Mouse (Mus musculus) frontal cortex, adult 2 months (tissue): ENCODE measurements at regions not wholly inside any gene's neighbourhood (a gene's known extent, or its start where the extent isn't known, plus 50 kb on each side); places are given as distances from the start of the nearest gene placed in this dataset.

Experiments used
- DNase-seq, 2 experiments: peaks; one replicate each; pipeline ENCODE4 v3.0.0; 2022; ENCODE audit warnings: low spot score in 1 of 2; ENCODE audit errors: extremely low spot score in 1 of 2

DNA sequence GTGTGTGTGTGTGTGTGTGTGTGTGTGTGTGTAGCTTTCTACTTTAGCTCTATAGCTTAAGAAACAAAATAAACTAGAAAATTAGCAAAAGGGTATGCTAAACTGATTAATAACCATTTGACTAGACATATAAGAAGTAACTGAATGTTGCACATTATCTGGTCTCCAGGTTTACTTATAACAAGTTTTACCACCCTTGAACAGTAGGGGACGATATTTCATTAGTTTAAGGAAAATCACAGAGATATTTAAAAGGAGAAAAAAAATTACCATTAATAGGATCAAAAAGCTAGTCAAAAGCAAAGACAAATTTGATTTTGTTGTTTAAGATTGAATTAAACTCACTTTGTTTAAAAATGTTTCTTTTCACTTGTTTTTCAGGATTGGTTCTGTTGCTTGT lies 349.5 kb upstream of the Itga1 start:
- DNase-seq = peak in 1 of 2 experiments; percentile 40

DNA sequence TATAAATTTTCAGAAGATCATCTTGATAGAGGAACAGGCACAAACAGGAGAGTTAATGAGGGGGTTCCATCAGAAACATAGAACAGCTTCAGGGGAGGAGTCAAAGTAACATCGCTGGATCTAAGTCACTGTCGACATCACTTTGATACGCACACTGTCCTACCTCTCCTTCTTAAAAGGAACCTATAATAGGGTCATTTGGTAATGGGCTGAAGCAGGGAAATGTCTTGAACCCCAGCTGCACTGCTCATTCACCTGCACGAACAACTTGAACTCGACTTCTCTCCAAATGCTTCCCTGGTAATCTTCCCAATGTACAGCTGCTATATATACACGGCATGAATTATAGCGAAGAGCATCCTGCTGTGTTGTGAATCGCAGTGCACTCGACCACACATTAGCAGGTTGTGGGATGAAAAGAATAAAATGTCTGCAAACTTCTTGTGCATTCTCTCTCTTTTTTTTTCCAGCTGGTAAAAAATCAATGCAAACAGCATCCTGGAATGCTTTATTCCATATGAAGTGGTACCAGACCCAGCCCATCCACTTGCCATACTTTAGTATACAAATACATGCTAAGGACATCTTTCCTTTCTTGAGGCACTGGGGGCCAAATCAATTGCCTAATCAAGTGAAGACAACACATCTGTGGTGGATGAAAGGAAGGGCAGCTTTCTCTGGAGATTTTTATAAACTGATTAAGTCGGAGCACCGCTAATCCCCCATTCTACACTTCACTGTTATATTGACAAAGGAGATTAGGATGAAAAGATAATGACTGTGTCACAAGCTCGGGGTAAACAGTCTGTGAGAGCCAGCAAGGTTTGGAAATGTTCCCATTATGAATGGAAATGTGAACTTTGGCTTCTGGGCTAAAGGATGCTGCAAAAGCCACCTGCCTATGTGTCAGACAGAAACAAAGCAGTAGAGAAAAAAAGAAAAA lies 325.6 kb upstream of the Itga1 start:
- DNase-seq = no peak

GRCm38 (mm10) chr13:115425610-115426562 lies 324.1 kb upstream of the Itga1 start:
- DNase-seq = no peak

- DNase-seq = no peak
Measured at GRCm38 (mm10) chr13:115423761-115424160, 322.0 kb upstream of the Itga1 start.

DNA sequence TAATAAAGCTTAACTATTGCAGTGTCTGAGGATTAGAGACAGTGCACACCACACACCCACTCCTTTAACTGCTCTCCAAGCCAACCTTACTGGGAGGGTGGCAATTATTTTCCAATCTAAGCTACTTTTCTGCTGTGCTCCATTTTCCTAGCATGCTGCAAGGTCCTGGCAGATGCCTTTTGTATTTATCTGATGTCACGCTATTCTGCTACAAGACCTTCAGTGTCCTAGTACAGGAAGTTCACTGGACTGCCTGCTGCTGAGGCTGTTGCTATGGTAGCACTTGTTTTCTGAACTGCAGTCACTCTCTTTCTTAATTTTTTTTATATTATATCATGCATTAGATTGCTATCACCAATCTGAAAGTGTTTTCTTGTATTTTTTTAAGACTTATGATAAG lies 319.7 kb upstream of the Itga1 start:
- DNase-seq = no peak

DNA sequence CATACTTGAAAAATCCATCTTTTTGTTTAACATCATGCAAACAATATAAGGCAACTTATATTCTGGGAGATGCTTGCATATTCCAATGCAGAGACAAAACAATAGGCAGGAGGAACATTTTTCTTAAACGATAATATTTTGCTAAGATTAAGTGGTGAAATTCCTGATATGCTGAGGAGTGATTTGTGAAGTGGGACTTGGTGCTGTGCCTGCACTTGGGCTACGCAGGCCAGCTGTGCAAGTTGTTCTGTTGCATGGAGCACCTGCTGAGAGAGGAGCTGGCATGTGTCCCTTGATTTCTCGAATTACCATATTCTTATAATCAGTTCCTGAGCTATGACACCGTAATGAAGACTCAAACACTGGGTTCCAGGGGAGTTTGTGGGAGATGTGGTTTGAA lies 316.1 kb upstream of the Itga1 start:
- DNase-seq = no peak

DNA sequence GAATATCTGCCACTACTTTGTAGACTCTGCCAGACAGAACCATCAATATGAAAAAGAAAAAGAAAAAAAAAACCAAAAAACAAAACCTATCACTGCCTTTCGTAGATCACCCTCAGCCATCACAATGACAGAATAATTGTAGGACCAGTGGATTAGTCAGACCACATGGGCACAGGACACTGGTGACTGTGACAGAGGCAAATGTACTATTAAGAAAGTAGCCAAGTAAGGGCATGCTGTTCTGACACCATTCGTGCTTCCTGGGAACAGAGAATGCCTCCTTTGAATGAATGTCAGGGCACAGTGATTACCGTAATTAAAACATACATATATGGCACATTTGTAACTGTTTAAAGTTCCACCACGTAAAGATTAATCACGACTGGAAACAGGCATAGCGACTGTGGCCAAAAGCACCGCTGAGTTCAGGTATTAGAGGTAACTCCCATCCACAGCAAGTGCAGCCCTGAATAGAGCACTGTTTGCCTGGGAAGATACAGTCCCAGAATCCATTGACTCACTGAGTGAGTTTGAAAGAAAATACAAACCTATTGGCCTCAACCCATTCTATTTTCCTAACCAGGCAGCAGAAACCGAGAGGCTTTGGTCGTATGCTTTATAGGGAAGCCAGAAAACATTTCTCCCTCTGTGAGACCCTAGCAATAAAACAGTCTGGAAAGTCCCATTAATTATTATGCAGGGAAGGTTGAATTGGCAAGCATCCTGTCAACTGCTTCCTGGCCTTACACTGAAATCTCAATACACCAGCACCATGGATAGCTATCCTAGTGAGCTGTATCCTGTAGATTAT lies 312.2 kb upstream of the Itga1 start:
- no peak for DNase-seq

DNA sequence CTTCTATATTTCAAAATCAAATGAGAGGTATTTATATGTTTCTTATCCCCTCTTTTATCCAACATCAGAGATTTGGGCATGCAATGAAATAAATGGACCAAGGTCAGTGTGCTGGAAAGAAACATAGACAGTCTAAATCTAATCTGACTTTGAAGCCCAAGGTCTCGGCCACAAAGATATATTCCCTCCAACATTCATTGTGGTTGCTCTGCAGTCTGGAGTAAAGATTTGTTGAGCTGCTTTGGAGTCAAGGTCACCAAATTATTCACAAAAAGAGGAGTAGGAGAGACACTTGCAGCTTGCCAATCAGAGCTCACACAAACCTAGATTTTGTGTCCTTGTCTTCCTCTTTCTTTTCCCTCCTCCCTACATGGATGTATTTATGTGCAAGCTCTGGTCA lies 304.2 kb upstream of the Itga1 start:
- DNase-seq = no peak

GRCm38 (mm10) chr13:115400706-115401215 lies 299.0 kb upstream of the Itga1 start:
- no peak for DNase-seq

DNA sequence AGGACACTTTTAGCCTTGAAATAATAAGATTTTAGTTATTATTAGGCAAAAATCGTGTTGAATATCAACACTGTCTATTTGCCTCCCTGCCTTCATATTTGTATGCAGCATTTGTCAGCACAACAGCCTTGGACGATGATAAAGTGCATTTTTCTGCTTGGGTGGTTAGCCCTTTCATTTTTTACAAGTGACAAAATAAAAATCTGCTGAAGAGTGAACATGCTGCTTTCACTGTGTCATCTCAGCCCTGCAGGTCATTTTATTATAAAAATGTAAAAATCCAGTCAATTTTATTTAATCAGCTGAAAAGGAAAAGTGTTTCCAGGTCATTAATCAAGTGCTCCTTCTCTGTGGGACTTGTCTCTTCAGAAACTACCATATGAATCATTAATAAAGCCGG lies 277.9 kb upstream of the Itga1 start:
- DNase-seq = no peak

DNA sequence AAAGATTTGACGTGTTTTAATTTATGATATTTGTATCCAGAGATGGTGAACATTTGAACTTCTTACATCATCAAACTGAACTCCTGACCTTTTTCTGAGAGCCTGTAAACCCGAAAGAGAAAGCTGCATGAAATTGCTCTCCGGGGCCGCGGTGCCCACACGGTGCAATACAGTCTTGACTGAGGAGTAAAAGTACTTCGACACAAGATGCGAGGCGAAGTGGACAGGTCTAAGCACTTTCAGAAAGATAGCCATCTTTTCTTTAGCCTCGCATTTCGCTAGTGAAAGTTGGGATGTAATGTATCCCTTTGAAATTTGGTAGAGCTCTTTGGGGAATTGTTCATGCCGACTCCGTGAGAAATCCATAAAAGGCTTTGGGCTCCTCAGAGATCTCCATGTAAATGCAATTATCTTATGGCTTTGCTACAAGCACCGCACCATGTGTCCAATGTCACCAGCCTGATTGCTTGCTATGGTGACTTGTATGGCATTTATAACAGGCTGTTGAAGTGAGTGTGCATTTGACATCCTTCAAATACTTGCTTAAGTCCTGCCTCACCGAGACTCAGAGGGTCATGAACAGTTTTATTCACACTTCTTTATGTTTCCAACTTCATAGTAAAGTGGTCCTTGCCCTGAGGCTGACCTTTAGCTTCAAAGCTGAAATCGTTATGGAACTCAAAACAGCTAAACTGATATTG lies 274.6 kb upstream of the Itga1 start:
- DNase-seq = no peak

GRCm38 (mm10) chr13:115361457-115361856 lies 259.7 kb upstream of the Itga1 start:
- DNase-seq = no peak

DNA sequence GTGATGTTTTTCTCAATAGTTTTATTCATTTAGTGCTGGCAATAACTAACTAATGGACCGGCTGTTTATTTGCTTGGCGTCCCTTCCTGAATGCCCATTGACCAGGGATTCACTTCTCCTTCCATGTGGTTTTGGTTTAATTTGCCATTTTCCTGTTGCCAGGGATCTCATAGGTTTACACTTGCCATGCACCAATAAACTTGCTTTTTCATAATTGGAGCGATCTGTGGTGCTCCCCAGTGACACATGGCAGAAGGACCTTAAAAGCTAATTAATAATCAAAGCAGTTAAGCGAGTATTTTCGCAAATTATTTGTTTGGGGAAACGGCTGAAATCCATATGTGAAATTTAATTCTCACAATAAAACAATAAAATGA lies 245.2 kb upstream of the Itga1 start:
- DNase-seq = no peak

DNA sequence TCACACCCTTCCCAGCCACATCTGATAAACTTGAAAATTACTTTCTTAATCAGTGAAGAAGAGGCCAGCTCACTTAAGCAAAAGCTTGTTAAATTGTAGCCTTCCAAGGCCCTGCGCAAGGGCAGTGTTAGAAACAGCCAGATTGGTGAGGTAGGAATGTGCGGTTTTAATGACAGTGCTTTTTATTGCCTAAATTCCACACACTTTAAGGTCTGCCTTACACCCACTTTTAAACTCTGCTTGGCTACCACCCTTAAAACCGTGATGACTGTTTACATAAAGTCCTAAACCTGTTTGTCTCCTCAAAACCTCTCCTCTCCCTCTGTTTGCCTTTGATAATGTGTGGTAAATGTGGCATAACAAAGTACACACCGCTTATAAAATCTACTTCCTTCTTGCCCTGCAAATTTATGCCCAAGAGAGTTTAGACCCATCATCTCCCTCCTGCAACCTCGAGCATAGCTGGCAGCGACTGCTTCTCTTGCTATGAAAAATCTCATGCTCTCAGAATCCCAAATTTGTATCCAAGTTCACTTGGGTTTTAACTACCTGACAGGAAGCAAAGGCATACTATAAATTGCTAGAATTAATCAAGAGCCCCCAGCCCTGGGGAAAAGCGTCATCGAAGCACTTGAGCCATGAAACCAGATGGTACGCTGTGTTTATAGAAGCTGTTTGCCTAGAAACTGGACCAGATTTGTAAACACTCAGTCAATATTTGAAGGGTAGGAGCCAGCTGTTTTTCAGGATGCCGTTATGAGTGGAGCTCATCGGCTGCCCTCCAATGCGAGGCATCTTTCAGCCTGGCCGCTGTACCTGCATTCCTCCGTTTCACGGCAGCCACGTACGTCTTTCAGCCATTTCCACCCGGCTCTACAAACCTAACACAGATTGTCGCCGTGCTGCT lies 244.6 kb upstream of the Itga1 start:
- no peak for DNase-seq

DNA sequence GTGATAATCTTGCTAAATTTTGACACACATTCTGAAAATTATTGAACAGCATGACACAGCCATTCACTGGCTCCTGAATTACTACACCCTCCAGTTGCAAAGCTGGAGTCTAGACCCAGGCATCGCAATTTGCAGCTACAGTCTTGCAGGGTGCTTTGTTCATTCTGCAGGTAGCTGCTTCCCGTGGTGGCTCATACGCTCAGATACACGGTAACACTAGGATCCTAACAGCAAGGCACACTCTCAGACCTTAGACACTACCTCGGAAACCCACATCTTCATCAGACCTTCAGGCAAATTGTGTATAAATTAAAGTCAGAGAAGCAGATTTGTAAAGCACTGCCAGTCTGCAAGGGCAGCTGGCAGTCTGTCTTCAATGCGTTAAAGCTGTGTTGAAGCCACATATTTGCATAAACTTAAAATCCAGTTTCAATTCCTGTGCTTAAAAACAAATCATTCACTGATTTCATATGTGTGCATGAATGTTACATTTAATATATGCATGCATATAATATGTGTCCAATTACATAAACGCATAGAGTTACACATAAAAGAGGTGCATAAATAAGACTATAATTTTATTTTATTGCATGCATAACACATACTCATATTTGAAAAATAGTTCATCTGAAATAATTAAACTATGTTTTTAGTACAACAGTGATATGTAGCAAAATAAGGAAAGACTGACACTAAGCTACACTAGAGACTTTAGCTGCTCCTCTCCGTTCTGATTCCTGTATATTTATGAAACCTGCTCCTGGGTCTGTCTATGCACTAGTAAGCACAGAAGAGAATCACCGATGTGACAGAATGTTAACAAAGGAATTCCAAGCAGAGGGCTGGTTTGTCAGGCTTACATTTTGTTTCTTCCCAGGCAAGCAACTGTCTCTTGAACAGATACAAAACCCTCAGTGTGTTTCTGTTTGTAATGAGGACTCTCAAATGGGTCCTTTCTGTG lies 227.5 kb upstream of the Itga1 start:
- DNase-seq = no peak

DNA sequence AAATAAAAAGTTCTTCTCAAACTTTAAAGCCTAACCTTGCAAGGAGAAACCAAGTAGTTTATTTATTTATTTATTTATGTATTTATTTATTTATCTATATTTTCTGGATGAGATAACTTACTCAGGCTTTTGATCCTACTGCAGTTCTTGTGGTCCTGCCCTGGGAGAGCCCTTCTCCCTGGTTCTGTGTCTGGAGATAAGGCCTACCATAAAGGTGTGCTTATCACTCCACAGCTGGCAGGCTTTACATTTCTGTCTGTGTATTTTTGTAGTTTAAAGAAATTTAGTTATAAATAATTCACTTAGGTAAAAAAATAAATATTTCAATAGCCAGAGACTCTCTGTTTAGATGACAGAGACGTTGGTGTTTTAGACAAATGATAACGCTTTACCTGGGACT lies 224.5 kb upstream of the Itga1 start:
- no peak for DNase-seq

DNA sequence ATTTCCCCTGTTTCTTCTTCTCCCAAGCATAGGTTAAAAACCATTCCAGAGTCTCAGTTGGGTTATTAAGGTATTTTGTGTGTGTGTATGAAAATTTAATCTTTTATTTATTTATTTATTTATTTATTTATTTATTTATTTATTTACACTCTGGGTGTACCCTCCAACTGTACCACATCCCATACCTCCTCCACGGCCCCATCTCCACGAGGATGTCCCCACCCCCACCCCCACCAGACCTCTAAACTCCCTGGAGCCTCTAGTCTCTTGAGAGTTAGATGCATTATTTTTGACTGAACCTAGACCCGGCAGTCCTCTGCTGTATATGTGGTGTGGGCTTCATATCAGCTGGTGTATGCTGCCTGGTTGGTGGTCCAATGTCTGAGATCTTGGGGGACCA lies 214.9 kb upstream of the Itga1 start:
- no peak for DNase-seq

DNA sequence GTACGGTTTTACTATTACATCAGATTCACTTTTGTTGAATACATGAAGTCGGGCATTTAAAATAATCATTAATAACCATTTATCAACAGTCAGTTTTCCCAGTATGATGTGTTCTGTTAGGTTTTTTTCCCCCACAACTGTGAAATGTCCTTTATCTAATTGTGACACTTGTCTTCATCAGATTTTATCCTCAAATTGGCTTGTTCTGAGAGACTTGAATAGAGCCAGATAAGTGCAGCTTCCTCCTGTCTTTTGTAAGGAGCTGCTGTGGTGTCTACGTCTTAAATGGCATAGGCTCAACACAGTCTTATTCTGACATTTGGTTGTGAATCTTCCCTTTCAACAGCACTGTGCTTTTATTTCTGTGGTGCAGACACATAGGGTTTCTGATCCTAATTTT lies 206.8 kb upstream of the Itga1 start:
- DNase-seq = no peak
